Mouse (Mus musculus): ENCODE results near the gene Rbfox2.
A peak's percentile ranks its signal among the peaks of the same experiment; 100 is the strongest.

Gene Rbfox2

GRCm38 (mm10) chr15:77226831-77227354, 79.9 kb downstream of the Rbfox2 start:
- DNase-seq, result peak; percentile 31 to 40

GRCm38 (mm10) chr15:77225858-77226257, 80.9 kb downstream of the Rbfox2 start:
- no peak for DNase-seq

GRCm38 (mm10) chr15:77225274-77225673, 81.5 kb downstream of the Rbfox2 start:
- DNase-seq, result peak; percentile 70 to 76

GRCm38 (mm10) chr15:77220833-77221232, 86.0 kb downstream of the Rbfox2 start:
- no peak for DNase-seq

- peak; percentile 50 to 51 for DNase-seq
These were observed 86.7 kb downstream of the Rbfox2 start for GRCm38 (mm10) chr15:77220137-77220536.

- peak in 1 of 2 experiments; percentile 27 for DNase-seq
These were observed 87.2 kb downstream of the Rbfox2 start for GRCm38 (mm10) chr15:77219571-77219970.

- DNase-seq, result no peak
These were observed 88.8 kb downstream of the Rbfox2 start for GRCm38 (mm10) chr15:77218007-77218406.

- no peak for DNase-seq
These were observed 89.3 kb downstream of the Rbfox2 start for GRCm38 (mm10) chr15:77217523-77217922.

- no peak for DNase-seq
These were observed 90.1 kb downstream of the Rbfox2 start for GRCm38 (mm10) chr15:77216704-77217103.

- no peak for DNase-seq
These were observed 91.5 kb downstream of the Rbfox2 start for GRCm38 (mm10) chr15:77215178-77215800.

GRCm38 (mm10) chr15:77214410-77215107, 92.2 kb downstream of the Rbfox2 start:
- no peak for DNase-seq

- no peak for DNase-seq
These were observed 93.0 kb downstream of the Rbfox2 start for GRCm38 (mm10) chr15:77213829-77214228.

GRCm38 (mm10) chr15:77212818-77213217, 94.0 kb downstream of the Rbfox2 start:
- no peak for DNase-seq

GRCm38 (mm10) chr15:77212217-77212757, 94.5 kb downstream of the Rbfox2 start:
- no peak for DNase-seq

- no peak for DNase-seq
These were observed 99.8 kb downstream of the Rbfox2 start for GRCm38 (mm10) chr15:77206996-77207395.

- DNase-seq, result peak; percentile 54 to 61
These were observed 101.9 kb downstream of the Rbfox2 start for GRCm38 (mm10) chr15:77204951-77205350.

GRCm38 (mm10) chr15:77203255-77203981, 103.4 kb downstream of the Rbfox2 start:
- peak; percentile 66 to 70 for DNase-seq

GRCm38 (mm10) chr15:77202881-77203254, 103.9 kb downstream of the Rbfox2 start:
- DNase-seq, result no peak

GRCm38 (mm10) chr15:77202223-77202622, 104.6 kb downstream of the Rbfox2 start:
- peak in 1 of 2 experiments; percentile 36 for DNase-seq

- DNase-seq, result peak; percentile 55 to 68
These were observed 110.0 kb downstream of the Rbfox2 start for GRCm38 (mm10) chr15:77196827-77197226.

GRCm38 (mm10) chr15:77196001-77196400, 110.8 kb downstream of the Rbfox2 start:
- no peak for DNase-seq

- no peak for DNase-seq
These were observed 114.5 kb downstream of the Rbfox2 start for GRCm38 (mm10) chr15:77192154-77192935.

Measured in cerebellum, postnatal 10 days (tissue).